ENCODE assay signal across 20 mouse cellular contexts in the genomic region with DNA sequence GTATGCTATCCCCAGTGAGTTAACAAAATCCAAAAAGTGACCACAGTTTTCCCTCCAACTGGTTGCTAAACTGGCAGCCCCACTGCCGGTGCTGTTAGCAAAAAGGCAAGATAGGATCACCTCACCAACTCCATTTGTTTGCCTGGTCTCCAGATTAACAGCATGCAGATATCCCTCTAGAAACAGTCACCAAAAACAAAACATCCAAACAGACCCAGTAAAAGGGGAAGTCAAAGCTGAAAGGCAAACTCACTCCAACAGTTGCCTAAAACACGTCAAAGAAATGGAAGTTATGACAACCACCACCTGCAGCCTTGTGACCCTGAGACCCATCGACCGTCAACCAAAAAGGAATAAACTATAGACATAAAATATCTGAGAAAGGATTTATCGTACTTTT.
"Had no signal": no experiment of that assay in that cellular context is flagged by ENCODE, and none has a peak within 500 bp of the region (broad histone marks: within the 10 kb centered on the region; RNA-seq: fewer than 3 reads in every experiment).

No protein-coding gene starts in this region.

- H3K27ac ChIP-seq: liver, embryonic 15.5 days; lung, embryonic 15.5 days; macrophage; midbrain, embryonic 10.5 days; midbrain, embryonic 12.5 days; neural tube, embryonic 13.5 days; neural tube, embryonic 15.5 days had no signal

- H3K27me3 ChIP-seq: liver, embryonic 15.5 days; lung, embryonic 15.5 days; midbrain, embryonic 12.5 days; neural tube, embryonic 13.5 days; neural tube, embryonic 15.5 days had no signal

- H3K36me3 ChIP-seq: liver, embryonic 15.5 days; lung, embryonic 15.5 days; midbrain, embryonic 10.5 days; midbrain, embryonic 12.5 days; neural tube, embryonic 13.5 days; neural tube, embryonic 15.5 days had no signal

- ATAC-seq: liver, postnatal 0 days; lung, postnatal 0 days; midbrain, embryonic 16.5 days had no signal

- H3K9ac ChIP-seq: liver, embryonic 15.5 days; liver, postnatal 0 days; lung, embryonic 15.5 days; midbrain, embryonic 12.5 days; neural tube, embryonic 13.5 days; neural tube, embryonic 15.5 days had no signal

- H3K4me1 ChIP-seq: liver, embryonic 15.5 days; lung, embryonic 15.5 days; midbrain, embryonic 10.5 days; midbrain, embryonic 12.5 days; neural tube, embryonic 13.5 days; neural tube, embryonic 15.5 days had no signal

- H3K4me2 ChIP-seq: liver, embryonic 15.5 days; lung, embryonic 15.5 days; midbrain, embryonic 12.5 days; neural tube, embryonic 13.5 days; neural tube, embryonic 15.5 days had no signal

- DNase-seq: liver, postnatal 0 days; lung, adult 2 months; lung, postnatal 14 days; lung, postnatal 36 days; midbrain, embryonic 14.5 days; retina, postnatal 1 day; right cerebral cortex, postnatal 14 days; thymus, adult 18-20 months; thymus, postnatal 14 days; thymus, postnatal 36 days had no signal

- H3K9me3 ChIP-seq: liver, embryonic 15.5 days; lung, embryonic 15.5 days; midbrain, embryonic 10.5 days; midbrain, embryonic 12.5 days; neural tube, embryonic 13.5 days; neural tube, embryonic 15.5 days had no signal

- H3K4me3 ChIP-seq: liver, embryonic 15.5 days; lung, embryonic 15.5 days; midbrain, embryonic 10.5 days; midbrain, embryonic 12.5 days; myocyte; neural tube, embryonic 13.5 days; neural tube, embryonic 15.5 days had no signal
